Mouse (Mus musculus): Measurements from ENCODE around the gene Olfr262.
"Not testable (repeated sequence)": the region's sequence is repeated elsewhere in the genome, so short reads cannot be mapped to it uniquely, and the experiment has no call there.

Gene Olfr262

DNA sequence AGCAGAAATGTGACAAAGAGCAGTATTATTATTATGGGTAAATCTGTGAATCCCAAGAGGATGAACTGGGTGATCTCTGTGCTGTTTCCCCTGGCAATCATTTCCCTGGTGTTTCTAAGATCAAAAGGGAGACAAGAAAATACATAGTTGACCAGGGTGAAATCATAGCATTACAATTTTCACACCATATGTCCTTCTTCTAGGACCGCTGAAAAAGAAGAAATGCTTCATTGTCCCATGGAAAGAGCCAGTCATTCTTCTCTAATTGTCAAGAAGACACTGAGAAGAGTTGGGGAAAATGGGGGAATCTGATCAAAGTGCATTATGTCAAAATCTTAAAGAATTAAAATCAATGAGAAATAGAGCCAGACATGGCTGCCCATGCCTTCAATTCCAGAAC, at the start of gene Olfr262:
Gene Olfr262 (minus strand): TSS at position 101 of the 400 bp plus-strand sequence.
- no peak for ATAC-seq (ENCODE audit: low TSS enrichment)

DNA sequence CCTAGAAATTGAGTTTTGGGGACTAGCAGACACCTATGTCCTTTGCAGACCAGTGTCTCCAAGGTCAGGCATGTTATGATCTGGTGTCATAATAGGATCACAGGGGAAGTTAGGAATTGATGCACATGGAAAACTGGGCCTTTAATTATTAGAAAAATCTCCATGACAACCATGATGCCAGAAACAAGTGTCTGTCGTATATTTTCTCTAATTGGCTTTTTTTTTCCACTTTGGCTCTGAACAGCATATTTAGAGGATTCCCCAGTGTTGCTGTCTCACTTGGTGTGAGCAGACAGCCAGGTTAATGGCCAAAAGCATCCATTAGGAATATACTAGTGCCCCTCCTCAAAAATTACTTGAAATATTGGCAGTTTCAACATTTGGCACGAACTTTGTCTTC, 38.1 kb upstream of the Olfr262 start, which contains the start of gene Olfr1434:
Gene Olfr1434 (plus strand): TSS at position 301 of the 400 bp plus-strand sequence.
- no peak for ATAC-seq (ENCODE audit: low TSS enrichment)

GRCm38 (mm10) chr19:12260732-12261131, 19.3 kb upstream of the Olfr262 start, which contains the start of gene Olfr235:
Gene Olfr235, plus strand, starts transcription at chr19:12261032.
- no peak for ATAC-seq (ENCODE audit: low TSS enrichment)

DNA sequence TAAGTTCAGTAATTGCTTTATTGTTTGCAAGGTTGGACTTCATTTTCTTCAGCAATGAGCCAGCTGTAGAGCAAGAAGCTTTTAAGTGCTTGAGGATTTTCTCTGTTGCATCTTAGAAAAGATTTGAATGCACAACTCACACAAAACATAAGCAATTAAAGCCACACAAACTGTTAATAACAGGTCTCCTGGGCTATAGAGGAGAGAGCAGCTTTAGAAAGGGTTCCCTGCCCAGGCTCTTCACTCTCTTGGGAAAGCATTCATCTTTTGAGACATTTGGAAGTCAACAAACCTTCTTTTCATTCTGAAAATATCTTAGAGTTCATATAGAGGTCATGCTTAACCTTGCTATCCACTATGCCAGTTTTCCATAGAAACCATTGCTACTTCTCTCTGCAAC, 9.0 kb downstream of the Olfr262 start, which contains the start of gene Olfr1432:
Gene Olfr1432 (minus strand): TSS at position 101 of the 400 bp plus-strand sequence.
- ATAC-seq (ENCODE audit: low TSS enrichment) = not testable (repeated sequence)

DNA sequence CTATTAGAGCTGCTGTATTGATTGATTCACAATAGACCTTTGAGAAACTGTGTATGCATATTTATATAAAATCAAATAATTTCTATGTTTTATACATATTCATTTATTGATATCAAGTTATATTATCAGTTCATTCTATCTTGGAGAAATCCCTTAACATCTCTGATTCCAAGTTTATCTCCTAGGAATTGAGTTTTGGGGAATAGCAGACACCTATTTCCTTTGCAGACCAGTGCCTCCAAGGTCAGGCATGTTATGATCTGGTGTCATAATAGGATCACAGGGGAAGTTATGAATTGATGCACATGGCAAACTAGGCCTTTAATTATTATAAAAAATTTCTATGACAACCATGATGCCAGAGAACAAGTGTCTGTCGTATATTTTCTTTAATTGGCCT, 41.1 kb downstream of the Olfr262 start, which contains the start of gene Olfr1431:
Gene Olfr1431 (plus strand): TSS at position 301 of the 400 bp plus-strand sequence.
- ATAC-seq (ENCODE audit: low TSS enrichment) = no peak

DNA sequence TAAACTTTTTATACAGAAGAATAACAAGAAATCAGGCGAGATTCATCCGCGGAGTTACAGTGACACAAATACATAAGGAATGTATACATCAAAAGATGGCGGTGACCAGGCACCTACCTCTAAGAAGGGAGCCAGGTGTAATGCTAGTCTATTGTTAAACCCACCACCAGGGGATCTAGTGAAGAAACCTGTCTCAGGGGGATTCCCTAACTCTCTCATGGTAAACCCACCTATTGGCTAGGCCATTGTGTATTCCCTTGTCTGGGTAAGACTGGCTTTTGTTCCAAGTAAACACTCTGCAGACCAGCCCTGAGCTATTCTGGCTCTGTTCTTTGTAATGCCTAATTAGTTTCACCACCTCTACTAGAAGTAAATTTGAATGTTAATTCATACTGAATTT, 42.4 kb downstream of the Olfr262 start:
- ATAC-seq (ENCODE audit: low TSS enrichment) = not testable (repeated sequence)

Data from frontal cortex, adult (tissue).